In genomic region chr10:117385431-117385830, GRCm38 (mm10) we compare ENCODE assay signal across 16 mouse cellular contexts. TPM values are rescaled to one million over a fixed set of nuclear protein-coding genes. Genes with fewer than 3 reads are reported as not detected.
A peak's percentile ranks its signal among the peaks of the same experiment; 100 is the strongest.
DNase-seq lines count a peak whose midpoint lies in the region.
"Had no signal": no experiment of that assay in that cellular context is flagged by ENCODE, and none has a peak within 500 bp of the region (broad histone marks: within the 10 kb centered on the region; RNA-seq: fewer than 3 reads in every experiment).

No protein-coding gene starts in this region.

- peak; percentile 88 for DNase-seq in 3T3-L1 (ENCODE audit: low read depth, low spot score)
- peak; percentile 89 for DNase-seq in adipocyte (ENCODE audit: low spot score)
- no peak for DNase-seq in thymus, postnatal 14 days
- DNase-seq in left cerebral cortex, adult 8-10 months (ENCODE audit: low spot score in 2 of 2), result no peak
- DNase-seq: adrenal gland, adult 2 months; adrenal gland, adult 8-10 months; adrenal gland, postnatal 10 days; adrenal gland, postnatal 14 days; adrenal gland, postnatal 25 days; adrenal gland, postnatal 36 days; B cell, adult 2 months; cerebellum, adult 11 months; cerebellum, adult 11-12 months; cerebellum, adult 18-20 months; cerebellum, adult 2 months; cerebellum, adult 8-10 months had no signal

RNA-seq across cellular contexts. Expression of gene Cpsf6, which starts 5.6 kb away (rescaled TPM):
- total RNA-seq in left cerebral cortex, adult 8-10 months (2022), result 100 to 1,000 TPM in 2 of 4 experiments, 10 to 100 TPM in 2; 86.2 to 103 (median 96.1) TPM

Comparison
In these comparisons a context has a peak if more than half of its experiments do, and no peak if none do; other contexts are left out.
1. DNase-seq: peak in 3T3-L1 (single experiment) and adipocyte (single experiment); none in thymus, postnatal 14 days (single experiment) and left cerebral cortex, adult 8-10 months (0 of 2).